Mouse (Mus musculus): ENCODE results near the gene Chrng.

GRCm38 (mm10) chr1:87164164-87164795, 40.2 kb upstream of the Chrng start:
- no peak for TF ChIP-seq CTCF (IDR thresholded peaks at IDR 0.05; ENCODE audit: low read depth, low read length)
- no peak for TF ChIP-seq TAL1 (conservative IDR thresholded peaks at IDR 0.05; ENCODE audit: low read depth, low read length)
- no peak for TF ChIP-seq GATA1 (IDR thresholded peaks at IDR 0.05; ENCODE audit: borderline replicate concordance, low read length)
- TF ChIP-seq GATA2 (IDR thresholded peaks at IDR 0.05; ENCODE audit: borderline replicate concordance, low read depth, low read length), result no peak
- TF ChIP-seq POLR2AphosphoS5 (IDR thresholded peaks at IDR 0.05; ENCODE audit: insufficient replicate concordance, low read depth, low read length), result no peak
